Mouse (Mus musculus) kidney, adult 18-20 months (tissue): ENCODE measurements around the gene Thap12.

Experiments used
- DNase-seq: peaks from one replicate; pipeline ENCODE4 v3.0.0; 2021

Thap12 gene

DNA sequence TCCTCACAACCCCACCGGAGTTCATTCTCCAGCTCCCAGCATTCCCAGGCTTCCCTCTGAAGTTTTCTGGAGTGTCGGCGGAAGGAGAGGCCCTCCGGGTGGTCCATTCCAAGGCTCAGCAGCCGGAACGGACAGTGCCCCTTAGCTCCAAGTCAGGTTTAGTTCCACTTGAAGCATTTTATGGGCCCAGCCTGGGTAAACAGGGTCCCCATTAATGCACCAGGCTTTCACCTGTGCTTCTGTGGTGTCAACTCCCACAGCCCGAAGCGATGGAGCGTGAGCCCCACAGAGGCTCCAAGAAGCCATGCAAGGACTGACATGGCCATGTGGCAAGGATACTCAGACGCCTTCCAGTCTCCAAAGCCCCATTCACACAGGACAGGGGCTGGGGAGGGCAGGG is 61.0 kb downstream of the Thap12 start:
- no peak for DNase-seq

DNA sequence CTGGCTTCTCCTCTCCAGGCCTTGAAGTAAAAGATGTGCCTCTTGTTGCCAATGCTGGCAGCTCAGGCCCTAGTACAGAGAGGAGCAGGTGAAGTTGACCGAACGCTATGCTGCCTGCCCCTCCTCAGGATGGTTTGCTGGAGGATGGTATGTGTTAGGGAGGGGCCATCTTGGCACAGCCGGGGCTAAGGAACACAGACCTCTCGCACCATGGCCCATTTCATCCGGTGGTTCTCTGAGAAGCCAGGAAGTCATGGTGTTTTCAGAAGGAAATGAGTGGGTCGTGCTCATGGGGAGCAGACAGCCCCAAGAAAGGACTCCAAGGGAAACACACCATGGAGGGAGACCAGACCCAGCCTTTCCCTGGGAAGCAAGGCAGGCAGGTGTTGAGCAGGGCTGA is 64.4 kb downstream of the Thap12 start:
- DNase-seq: no peak
